Mouse (Mus musculus) bone marrow, adult 2 months (tissue): ENCODE measurements at regions not wholly inside any gene's neighbourhood (a gene's known extent, or its start where the extent isn't known, plus 50 kb on each side); places are given as distances from the start of the nearest gene placed in this dataset.

Experiments used
- CTCF ChIP-seq: fragments of 200-500 bp; IDR thresholded peaks from 2 replicates; pipeline ENCODE4 v1.5.1; 2011; ENCODE audit warnings: low read length, control low read depth; ENCODE audit not compliant: control insufficient read depth, insufficient read depth
- POLR2A ChIP-seq: fragments of 200-500 bp; IDR thresholded peaks from 2 replicates; pipeline ENCODE4 v1.6.1; 2011; ENCODE audit warnings: low read depth, mild to moderate bottlenecking, control low read depth, low read length, borderline replicate concordance; ENCODE audit not compliant: control insufficient read depth

GRCm38 (mm10) chr15:31167506-31167905 is 56.6 kb upstream of the Dap start:
- TF ChIP-seq POLR2A (no peak), CTCF (no peak)
